Mouse (Mus musculus) inflammation-experienced regulatory T-cells, adult 6 months (primary cell): Measurements from ENCODE around the gene Pbx3. TPM values are rescaled to one million over a fixed set of nuclear protein-coding genes. Genes with fewer than 3 reads are reported as not detected.
A peak's percentile ranks its signal among the peaks of the same experiment; 100 is the strongest.

Source experiments
- ATAC-seq: one replicate; pipeline ENCODE4 v1.8.0; 2017
- polyA plus RNA-seq, 3 experiments: library from polyadenylated mRNA; unstranded; fragments of 100-300 nt; shearing (Covaris generic); gene quantifications; one replicate each; pipeline ENCODE4 v1.2.1; 2017

Gene Pbx3
- polyA plus RNA-seq, 3 experiments from 2014 or later, result 1.2 to 3.4 (median 1.6) TPM

DNA sequence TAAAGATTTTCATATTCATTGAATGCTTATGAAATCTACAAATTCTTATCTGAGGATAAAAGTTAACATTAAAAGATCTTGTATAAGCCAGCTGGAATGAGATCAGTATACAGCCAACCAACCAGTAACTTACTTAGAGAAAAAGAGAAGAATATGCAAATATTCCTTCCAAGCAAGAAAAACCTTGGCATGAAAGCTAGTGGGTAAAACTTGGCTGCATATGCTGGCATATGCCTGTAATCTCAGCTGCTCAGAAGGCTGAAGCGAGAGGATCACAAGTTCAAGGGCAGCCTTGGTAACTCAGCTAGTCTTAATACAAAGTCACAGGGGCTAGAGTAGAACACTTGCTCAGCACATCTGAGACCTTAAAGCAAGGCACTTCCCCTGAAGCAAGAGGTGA is 153.8 kb downstream of the Pbx3 start:
- no peak for ATAC-seq

DNA sequence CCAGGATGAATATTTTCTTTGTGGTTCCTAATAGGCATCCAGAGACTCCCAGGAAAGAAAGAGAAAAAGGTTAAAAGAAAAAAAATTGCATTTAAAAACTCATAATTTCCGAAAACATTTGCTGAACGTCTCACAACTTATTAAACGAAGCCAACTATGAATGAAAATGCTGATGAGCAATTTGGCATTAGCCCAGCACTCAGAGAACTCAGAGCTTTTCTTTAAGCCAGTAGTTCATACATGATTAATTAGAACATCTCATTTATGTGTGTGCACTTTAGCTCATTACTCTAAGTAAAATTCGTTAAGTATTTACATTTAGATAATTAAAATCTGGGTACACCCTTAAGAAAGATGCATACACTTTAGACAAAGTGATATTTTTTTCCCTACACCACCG is 155.3 kb downstream of the Pbx3 start:
- ATAC-seq, result no peak

DNA sequence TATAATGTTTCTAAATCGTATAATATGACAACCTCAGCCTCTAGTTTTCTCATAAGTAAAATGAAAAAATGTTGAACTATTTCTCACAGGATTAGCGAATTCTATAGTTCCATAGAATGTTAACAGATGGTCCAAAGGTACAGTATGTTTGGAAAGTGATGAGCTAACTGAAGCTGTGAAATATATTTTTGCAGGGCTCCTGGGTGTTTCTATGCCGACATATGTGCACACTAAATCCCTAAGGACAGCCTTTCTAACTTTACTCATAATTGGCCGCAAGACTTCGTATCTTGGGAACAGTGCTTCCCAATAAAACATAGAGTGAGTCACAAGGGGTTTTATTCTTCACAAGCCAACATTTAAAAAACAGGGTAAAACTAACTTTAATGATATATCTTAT is 157.4 kb downstream of the Pbx3 start:
- no peak for ATAC-seq

DNA sequence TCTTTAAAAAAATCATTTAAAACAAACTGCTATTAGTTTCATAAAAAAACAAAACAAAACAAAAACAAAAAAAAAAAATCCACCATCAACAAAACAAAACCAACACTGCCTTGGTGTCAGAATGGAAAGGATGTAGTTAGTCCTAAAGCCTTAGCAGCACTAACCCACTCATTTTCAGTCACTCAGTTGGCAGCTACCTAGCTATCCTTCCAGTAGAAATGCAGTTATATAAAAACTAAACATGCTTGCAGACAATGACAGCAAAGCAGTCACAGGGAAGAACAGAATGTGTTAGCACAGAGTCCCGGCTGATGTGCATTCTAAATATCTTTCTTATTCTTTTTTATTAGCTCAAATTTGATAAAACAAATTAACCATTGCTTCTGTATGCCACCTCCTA is 160.5 kb downstream of the Pbx3 start:
- no peak for ATAC-seq

DNA sequence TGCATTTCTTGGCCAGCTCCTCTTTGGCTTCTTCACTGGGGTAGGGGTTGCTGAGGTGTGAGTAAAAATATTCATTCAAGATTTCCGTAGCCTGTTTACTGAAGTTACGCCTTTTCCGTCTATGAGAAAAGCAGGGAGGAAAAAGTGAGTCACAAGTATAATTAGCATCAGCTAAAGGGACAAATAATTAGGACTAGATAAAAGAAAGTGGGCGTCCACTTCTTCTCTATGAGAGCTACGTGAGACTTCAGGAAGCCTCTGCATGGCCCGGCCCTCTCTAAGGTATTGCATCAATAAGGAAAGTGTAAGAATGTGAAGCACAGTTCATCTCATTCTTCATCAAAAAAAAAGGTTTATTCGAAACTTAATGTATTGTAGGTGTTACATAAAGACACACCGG is 168.1 kb downstream of the Pbx3 start:
- ATAC-seq, result peak; percentile 93

DNA sequence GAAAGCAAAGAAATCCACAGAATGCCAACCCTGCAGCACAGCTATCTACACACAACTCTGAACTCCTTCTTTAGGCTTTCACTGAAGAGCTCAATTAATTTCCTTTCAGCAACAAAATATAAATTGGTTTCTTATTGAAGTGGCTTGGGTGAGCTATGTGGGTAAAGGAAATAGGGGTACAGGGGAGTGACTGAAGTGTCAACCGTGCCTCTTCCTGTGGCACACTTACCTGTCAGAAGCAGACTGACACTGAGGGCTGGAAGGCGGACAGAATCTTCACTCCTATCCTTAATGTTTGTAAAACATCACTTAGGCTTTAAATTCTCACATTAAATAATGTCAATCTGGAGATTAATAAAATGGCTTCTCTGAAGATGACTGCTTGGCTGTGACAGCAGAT is 168.6 kb downstream of the Pbx3 start:
- ATAC-seq, result peak; percentile 68

DNA sequence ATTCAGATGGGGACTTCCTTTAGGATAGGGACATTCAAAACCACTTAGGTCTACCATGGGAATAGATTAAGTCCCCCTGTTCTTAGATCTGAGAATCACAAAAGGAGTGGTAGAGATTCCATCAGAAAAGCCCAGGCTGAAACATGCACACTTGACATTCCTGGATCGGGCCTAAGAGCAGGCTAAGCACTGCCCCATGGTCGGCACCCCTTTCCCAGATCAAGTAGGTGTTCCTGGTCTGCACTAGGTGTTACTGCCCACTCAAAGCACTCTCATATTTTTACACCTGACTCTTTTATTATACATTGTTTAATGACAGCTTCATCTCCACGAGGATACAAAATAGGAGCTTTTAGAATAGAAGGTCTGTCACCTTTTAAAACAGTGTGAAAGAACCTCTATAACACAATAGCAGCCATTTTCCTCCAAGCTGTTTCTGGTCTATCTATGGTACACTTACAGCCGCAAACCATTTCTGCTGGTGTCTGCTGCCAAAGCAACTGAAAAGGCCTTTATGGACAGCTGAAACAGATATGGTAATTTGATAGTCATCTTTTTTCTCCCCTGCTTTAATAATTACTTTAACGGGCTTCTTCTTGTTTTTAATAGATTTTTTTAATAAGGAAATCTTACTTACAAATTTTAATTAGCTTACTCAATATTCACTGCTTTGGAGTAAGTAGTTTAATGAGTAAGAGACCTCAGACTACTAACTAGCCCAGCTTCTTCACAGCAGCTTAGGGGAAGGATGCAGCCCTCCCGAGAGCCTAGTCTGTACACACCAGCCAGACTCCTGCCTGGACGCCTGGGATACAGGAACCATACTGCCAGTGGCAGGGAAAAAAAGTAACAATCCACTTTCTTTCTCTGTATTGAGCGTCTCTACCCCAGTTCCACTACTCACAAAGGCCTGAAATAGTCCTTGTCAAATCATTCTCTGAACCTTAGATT is 178.8 kb downstream of the Pbx3 start:
- no peak for ATAC-seq

DNA sequence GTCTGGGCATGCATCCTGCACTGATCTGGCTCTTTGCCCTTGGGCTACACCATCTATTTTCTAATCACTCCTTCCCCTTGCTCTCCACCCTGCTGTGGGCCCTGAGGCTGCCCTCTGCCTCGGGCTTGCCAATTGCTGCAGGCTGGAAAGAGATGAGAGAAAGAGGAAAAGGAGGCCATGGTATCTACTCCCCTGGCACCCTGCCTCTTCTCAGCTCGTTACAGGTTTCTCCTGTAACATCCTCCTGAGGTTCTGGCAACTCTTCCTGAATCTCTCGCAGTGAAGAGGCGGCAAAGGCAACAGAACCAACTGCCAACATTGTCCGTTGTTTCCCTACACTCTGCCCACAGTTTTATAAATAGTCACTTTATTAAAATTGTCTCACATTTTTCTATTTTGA is 179.7 kb downstream of the Pbx3 start:
- ATAC-seq, result no peak

DNA sequence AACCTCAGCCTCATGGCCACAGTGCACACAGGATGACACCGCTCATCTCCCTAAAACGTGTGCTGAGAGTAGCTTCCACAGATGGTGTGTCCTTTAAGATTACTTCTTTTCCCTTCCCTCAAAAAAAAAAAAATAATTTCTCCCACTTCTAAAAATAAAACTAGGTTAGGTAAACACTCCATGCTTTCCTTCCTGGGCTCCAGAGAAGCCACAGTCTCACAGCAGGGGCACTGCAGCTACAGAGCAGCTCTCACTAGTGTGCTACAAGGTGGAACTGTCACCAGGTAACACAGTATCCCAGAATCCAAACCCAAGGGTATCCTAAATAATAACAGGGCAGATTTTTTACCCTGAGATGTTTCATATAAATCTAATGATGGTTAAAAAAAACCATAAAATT is 185.6 kb downstream of the Pbx3 start:
- no peak for ATAC-seq

DNA sequence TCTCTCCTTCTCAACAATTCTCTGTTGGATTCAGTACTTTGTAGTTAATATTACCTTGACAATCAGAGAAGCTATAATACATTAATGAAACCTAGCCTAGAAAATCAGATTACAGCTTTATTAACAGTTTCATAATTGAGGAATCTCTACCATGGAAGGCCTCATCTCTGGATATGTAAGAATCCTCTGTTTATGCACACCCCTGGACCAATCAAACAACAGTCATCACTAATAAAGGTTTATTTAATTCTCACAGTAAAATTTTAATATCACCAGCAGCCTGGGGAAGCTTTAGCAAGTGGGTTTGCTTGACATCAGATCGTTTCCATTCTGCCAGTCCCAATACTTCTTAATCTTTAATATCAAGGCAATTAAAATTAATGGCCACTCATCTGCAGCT is 191.3 kb downstream of the Pbx3 start:
- ATAC-seq, result no peak

DNA sequence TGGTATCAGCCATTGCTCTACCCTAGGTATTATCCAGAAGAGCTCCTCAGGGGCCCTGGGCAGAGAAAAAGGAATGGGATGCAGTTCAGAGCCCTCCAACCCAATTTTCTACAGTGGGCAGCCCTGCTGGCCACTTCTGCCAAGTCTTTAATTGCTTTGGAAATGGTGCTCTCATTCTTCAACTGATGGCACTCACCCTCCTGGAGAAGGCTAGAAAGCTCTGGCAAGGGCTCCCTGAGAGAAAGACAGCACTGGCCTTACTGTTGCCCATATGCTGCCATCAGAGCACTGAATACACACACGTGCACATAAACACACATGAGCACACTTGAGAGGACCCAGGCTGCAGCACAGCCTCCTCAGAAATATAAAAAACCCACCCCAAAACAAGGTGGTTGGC is 193.6 kb downstream of the Pbx3 start:
- no peak for ATAC-seq

DNA sequence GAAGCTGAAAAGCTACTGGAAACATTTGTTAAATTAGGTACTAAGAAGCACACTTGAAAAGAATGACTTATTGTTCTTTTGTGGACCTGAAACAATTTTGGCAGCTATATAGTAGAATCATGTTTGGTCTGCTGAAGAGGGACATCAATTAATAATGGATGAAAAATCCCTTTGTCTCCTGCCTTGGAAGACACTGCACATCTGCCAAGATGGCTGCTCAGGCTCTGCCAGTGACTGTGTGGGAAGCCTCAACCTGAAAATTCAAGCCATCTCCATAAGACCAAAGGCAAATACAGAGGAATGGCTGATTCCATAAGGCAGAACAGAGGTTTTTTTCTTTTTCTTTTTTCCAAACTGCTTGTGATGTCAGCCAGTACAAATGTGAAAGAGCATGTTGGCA is 194.3 kb downstream of the Pbx3 start:
- ATAC-seq, result no peak

DNA sequence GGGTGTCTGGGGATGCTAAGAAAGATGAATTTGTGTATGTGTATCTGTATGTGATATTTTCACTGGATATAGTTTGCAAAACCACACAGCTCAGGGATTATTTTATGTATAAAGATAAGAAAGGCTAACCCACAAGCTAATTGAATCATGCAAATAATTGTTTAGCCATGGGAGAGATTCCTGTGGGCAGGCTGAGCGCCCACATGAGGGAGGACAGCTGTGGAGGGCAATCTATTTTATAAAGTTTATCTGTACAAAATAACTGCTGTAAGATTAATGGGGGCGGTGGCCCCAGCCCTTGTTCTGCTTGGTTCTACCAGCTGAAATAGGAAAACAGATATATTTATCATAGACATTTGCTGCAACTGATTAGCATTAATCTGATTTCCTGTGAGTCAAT is 202.5 kb downstream of the Pbx3 start:
- no peak for ATAC-seq

DNA sequence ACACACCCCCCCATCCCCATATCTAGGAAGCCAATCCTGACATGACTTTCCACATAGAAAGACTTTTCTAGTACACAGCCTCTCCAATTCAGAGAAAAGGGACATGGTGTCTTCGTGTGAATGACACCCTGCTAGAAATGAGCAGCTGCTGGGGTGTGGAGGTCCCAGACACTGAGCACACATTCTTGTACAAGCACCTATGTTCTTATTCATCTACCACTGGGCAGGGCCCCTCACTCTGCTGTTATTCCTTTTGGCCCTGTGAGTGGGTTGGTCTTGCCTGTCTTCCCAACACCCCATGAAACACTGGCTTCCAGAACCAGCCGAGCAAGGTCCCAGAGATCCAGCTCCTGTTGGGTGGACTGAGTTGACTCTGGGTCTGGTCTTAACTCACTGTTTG is 203.3 kb downstream of the Pbx3 start:
- no peak for ATAC-seq

DNA sequence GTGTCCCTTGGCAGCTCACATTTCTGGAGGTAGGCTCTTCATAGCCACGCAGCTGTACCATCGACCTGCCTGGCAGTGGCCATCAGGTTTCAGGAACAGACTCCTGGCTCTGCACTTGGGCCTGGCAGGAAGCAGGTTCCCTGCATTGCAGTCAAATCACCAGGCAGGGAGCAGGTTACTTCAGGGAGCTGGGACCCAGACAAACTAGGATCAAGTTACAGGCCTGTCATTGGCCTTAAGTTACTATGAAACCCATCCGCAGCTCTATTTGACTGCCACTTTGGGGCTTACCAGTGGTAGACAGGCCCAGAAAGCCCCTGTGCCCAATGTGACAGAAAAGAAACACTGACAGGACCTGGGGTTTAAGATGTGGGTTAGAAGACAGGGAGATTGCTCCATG is 204.8 kb downstream of the Pbx3 start:
- ATAC-seq, result no peak

DNA sequence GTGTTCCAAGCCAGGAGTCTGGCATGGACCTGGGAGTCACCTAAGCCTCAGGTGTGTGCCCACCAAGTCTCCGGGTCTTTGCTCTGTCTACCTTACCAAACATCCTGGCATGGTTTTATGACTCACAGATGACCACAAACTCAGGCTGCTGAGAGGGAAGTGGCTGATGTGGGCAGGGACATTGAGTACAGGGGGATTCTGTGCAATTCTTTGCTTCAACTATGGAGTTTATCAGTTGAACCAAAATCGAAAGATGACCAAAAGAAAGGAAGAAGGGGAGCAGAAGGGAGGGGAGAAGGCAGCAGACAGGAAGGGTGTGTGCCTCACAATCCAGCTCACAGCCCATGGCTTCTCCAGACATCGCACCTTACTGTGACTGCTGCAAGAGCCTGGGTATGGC is 210.5 kb downstream of the Pbx3 start:
- no peak for ATAC-seq

DNA sequence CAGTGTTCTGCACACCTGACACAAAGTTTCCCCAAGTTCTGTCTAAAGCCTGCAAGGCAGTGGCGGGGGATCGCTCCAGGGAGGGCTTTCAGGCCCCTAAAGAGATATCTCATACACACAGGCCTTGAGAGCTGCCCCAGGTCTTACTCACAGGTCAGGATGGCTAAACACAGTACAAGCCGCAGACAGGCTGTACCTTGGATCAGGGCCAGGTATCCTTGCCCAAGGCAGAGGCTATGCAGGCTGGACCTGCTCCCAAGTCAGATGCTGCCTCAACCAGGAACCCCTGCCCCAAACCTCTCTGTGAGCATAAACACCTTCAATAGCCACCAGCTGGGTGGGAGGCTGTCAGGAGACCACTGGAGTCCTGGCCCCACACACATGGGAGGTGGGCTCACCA is 215.2 kb downstream of the Pbx3 start:
- no peak for ATAC-seq

DNA sequence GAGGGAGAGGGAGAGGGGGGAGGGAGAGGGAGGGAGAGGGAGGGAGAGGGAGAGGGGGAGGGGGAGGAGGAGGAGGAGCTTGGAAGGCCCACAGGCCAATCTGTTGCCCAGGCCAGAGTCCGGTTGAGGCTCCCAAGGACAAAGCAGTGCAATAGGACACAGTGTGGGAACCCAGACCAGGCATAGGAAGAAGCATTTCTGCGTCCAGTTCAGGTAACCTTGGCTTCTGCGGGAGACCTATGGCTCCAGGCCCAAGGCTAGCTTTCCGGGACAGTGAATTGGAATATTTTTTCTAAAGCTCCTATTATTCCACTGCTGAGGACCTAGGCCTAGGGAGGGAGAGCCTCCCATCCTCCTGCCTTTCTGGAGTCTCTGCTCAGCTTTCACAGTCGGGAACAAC is 218.1 kb downstream of the Pbx3 start:
- ATAC-seq, result no peak

DNA sequence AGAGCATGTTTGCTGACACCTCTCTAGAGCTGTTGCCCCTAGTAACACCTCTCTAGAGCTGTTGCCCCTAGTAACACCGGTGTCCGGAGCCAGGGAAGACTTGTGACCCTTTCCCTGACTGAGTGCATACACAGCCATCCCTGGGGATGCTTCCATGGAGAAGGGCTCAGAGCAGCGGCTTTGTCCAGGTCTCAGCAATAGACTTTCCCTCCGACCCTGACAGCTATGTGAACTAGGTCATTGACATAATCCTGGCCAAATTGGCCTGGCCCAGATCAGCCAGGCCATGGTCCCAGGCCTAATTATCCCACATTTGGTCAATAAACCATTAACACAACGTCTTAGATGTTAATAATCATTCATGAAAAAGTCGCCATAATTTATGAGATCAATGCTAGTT is 219.6 kb downstream of the Pbx3 start:
- ATAC-seq, result no peak

DNA sequence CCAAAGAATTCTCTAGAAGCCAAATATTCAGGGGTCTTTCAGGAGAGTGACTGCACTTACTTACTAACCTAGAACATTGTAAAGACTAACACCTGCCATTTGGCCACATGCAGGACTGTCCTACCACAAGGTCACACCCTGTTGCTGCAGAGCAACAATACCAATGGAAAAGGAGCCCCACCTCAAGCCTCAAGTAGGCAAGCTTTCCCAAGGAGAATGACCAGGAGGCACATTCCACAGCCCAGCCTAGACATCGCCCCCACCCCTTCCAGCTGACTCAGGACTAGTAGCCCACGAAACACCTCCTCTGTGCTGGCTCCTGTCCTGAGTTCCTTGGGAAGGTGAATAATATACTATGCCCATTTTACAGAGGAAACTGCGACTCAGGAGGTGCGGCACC is 222.4 kb downstream of the Pbx3 start:
- no peak for ATAC-seq

DNA sequence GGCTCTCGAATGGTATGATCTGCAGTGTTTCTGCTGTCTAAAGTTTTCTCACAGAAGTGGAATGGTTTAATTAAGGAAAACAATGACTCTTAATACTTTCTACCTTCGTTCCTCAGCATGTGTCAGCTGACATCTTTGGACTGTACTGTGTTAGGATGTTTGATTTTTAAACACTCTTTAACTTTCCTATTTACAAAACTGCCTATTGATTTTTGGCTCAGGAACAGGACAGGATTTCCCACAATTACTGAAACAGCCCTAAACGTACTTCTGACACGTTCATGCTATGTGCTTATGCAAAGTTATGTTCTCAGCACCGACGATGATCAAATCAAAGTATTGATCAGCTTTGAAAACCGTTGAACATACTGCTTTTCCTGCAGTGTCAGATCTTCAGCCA is 224.7 kb downstream of the Pbx3 start:
- no peak for ATAC-seq

DNA sequence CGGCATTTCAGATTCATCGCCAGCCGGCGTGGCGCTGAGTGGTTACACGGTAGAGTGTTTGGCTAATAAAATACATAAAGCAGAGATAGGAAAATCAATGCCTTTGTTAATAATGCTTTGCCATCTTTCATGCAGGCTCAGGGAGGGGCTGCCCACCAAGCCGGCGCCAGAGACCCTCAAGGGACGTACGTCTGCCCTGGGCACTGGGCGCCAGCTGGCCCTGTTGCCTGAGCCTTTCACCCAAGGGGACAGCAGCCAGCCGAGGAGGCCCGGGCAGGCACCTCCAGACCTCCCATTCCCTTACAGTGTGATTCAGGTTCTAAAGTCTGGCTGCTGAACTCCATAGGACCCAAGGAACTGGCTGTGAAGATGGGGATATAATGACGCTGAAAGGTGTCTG is 225.5 kb downstream of the Pbx3 start:
- no peak for ATAC-seq

DNA sequence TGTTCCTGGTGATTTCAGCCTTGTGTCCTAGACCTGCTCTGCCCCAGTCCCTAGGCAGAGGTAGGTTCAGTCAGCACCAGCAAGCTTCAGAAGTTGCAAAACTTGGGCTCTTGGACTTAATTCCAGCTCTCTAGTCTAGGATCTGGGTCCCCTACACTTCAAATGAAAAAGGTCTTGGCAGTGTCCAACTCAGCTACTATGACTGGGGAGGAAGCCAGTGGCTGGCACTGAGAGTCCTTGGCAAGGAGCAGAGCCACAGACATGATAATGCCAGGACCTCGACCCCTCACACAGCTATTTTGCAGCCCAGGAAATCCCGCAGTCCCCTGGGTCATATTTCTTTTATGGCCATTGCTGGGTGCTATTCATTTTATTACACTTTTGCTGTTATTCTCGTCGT is 225.9 kb downstream of the Pbx3 start:
- ATAC-seq, result no peak

DNA sequence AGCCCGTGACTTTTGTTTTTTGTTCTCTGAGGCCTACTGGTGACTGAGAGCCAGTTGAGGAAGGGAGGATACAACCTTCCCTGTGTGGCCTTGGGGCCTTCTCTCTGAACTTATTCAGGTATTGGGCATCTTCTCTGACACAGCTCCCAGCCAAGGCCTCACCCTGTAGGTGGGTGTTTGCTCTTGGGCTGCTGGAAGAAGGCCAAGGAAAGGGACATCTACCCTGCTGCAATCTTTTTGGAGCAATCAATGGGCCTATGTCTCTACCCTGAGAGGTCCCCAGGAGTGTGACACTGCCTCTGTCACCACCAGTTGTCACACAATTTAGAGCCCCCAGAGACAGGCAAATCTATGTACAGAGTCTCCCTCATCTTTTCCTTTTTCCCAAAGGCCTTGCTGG is 226.5 kb downstream of the Pbx3 start:
- ATAC-seq, result no peak
